In genomic region chr3:126998742-126999112, GRCm38 (mm10) we compare ENCODE assay signal across 7 mouse cellular contexts.
DNase-seq lines count a peak whose midpoint lies in the region; ATAC-seq lines count a peak whose summit lies in the region.

No protein-coding gene starts in this region.

- no peak for DNase-seq in lung, postnatal 36 days
- no peak for DNase-seq in layer of hippocampus, postnatal 36 days
- no peak for DNase-seq in gastrocnemius, postnatal 25 days

- H3K9ac ChIP-seq in lung, embryonic 15.5 days: no peak overlapping the region
- H3K9ac ChIP-seq in forebrain, embryonic 15.5 days (replicated peaks): peak overlapping the region; percentile 8; the same call in 1 of the 2 replicates
- peak overlapping the region; percentile 25; the same call in 1 of the 2 replicates for H3K9ac ChIP-seq in limb, embryonic 13.5 days
- H3K9ac ChIP-seq in stomach, embryonic 14.5 days (replicated peaks; ENCODE audit: low read depth, low read length): no peak overlapping the region

- peak overlapping the region; percentile 54 for H3K4me2 ChIP-seq in lung, embryonic 15.5 days
- H3K4me2 ChIP-seq in forebrain, embryonic 15.5 days (replicated peaks): peak overlapping the region; percentile 38
- peak overlapping the region; percentile 67 for H3K4me2 ChIP-seq in limb, embryonic 13.5 days (replicated peaks)
- H3K4me2 ChIP-seq in stomach, embryonic 14.5 days (replicated peaks; ENCODE audit: low read depth, low read length): peak overlapping the region; percentile 47

- peak overlapping the region; percentile 71 for H3K27ac ChIP-seq in lung, embryonic 15.5 days
- H3K27ac ChIP-seq in forebrain, embryonic 15.5 days (replicated peaks): peak overlapping the region; percentile 72
- peak overlapping the region; percentile 75; the same call in 1 of the 2 replicates for H3K27ac ChIP-seq in limb, embryonic 13.5 days
- H3K27ac ChIP-seq in stomach, embryonic 14.5 days (ENCODE audit: low read length): peak overlapping the region; percentile 86

- peak; percentile 58; the same call in 1 of the 2 replicates for ATAC-seq in lung, embryonic 15.5 days (ENCODE audit: borderline replicate concordance, extremely low read depth, low FRiP score, low TSS enrichment)
- ATAC-seq in forebrain, embryonic 15.5 days (replicated peaks): peak; percentile 21; the same call in 1 of the 2 replicates
- ATAC-seq in limb, embryonic 13.5 days (ENCODE audit: low FRiP score, low read depth): peak; percentile 26; the same call in 1 of the 2 replicates
- no peak for ATAC-seq in stomach, embryonic 14.5 days (ENCODE audit: insufficient number of reproducible peaks, insufficient read depth, low FRiP score, low read depth)

- no peaks in the 10 kb centered on the region for H3K27me3 ChIP-seq in lung, embryonic 15.5 days
- no peaks in the 10 kb centered on the region for H3K27me3 ChIP-seq in forebrain, embryonic 15.5 days
- H3K27me3 ChIP-seq in limb, embryonic 13.5 days: no peaks in the 10 kb centered on the region
- no peaks in the 10 kb centered on the region for H3K27me3 ChIP-seq in stomach, embryonic 14.5 days (ENCODE audit: control insufficient read depth, insufficient read depth, low read length)

- H3K9me3 ChIP-seq in lung, embryonic 15.5 days: no peaks in the 10 kb centered on the region
- no peaks in the 10 kb centered on the region for H3K9me3 ChIP-seq in forebrain, embryonic 15.5 days
- H3K9me3 ChIP-seq in limb, embryonic 13.5 days: no peaks in the 10 kb centered on the region
- no peaks in the 10 kb centered on the region for H3K9me3 ChIP-seq in stomach, embryonic 14.5 days (ENCODE audit: control insufficient read depth, low read depth, low read length)

- WGBS in lung, embryonic 15.5 days: 10% methylated on average over 8 of the region's 8 CpGs
- 2% methylated on average over 8 of the region's 8 CpGs for WGBS in forebrain, embryonic 15.5 days
- WGBS in limb, embryonic 13.5 days: 7% methylated on average over 7 of the region's 8 CpGs
- WGBS in stomach, embryonic 14.5 days: 8% methylated on average over 8 of the region's 8 CpGs

- H3K4me1 ChIP-seq in lung, embryonic 15.5 days: peaks cover 17% of the 10 kb centered on the region
- peaks cover 39% of the 10 kb centered on the region for H3K4me1 ChIP-seq in forebrain, embryonic 15.5 days
- H3K4me1 ChIP-seq in limb, embryonic 13.5 days: peaks cover 15% of the 10 kb centered on the region
- 0 out of 2 replicates have a peak, but pooled peaks cover 15% of the 10 kb centered on the region for H3K4me1 ChIP-seq in stomach, embryonic 14.5 days (ENCODE audit: control insufficient read depth, insufficient read depth, low read length)

- peak overlapping the region; percentile 29 for H3K4me3 ChIP-seq in lung, embryonic 15.5 days
- H3K4me3 ChIP-seq in forebrain, embryonic 15.5 days: peak overlapping the region; percentile 26
- peak overlapping the region; percentile 39 for H3K4me3 ChIP-seq in limb, embryonic 13.5 days
- H3K4me3 ChIP-seq in stomach, embryonic 14.5 days (ENCODE audit: low read depth, low read length): no peak overlapping the region; the same call in 1 of the 2 replicates

- no peaks in the 10 kb centered on the region for H3K36me3 ChIP-seq in lung, embryonic 15.5 days
- H3K36me3 ChIP-seq in forebrain, embryonic 15.5 days: peaks cover 16% of the 10 kb centered on the region
- H3K36me3 ChIP-seq in limb, embryonic 13.5 days: no peaks in the 10 kb centered on the region
- H3K36me3 ChIP-seq in stomach, embryonic 14.5 days (ENCODE audit: control insufficient read depth, insufficient read depth, low read length): no peaks in the 10 kb centered on the region

Comparison
In these comparisons a context has a peak if more than half of its experiments do, and no peak if none do; other contexts are left out.
1. H3K9ac ChIP-seq: peak in forebrain, embryonic 15.5 days (single experiment) and limb, embryonic 13.5 days (single experiment); none in lung, embryonic 15.5 days (single experiment) and stomach, embryonic 14.5 days (single experiment).
2. Peak in every context shown above with its lines, with median percentiles within 50 percentile points of each other: H3K27ac ChIP-seq and H3K4me2 ChIP-seq.